Mouse (Mus musculus) MEL (cell line): Measurements from ENCODE around the gene Lix1l. TPM values are rescaled to one million over a fixed set of nuclear protein-coding genes. Genes with fewer than 3 reads are reported as not detected.

Experiments
- DNase-seq: peaks from one replicate; pipeline ENCODE4 v3.0.0; 2011; ENCODE audit warnings: low read depth, low spot score
- H3K27ac ChIP-seq: 2 replicates; pipeline ENCODE4 v1.5.1; 2012; ENCODE audit warnings: low read depth, mild to moderate bottlenecking, control low read depth, low read length, moderate library complexity; ENCODE audit not compliant: control insufficient read depth
- H3K27me3 ChIP-seq, 2 experiments: fragments of 150-350 bp in 1 of 2; sonication (generic) in 1 of 2; 2 replicates each; pipeline ENCODE4 v1.6.1; 2012; ENCODE audit warnings: low read length in 2 of 2, mild to moderate bottlenecking in 2 of 2, improper control_type of control experiment in 1 of 2, moderate library complexity in 1 of 2; ENCODE audit not compliant: insufficient read depth in 2 of 2, control insufficient read depth in 1 of 2
- H3K36me3 ChIP-seq, 2 experiments: 2 replicates each; pipeline ENCODE4 v1.6.1; 2012 to 2014; ENCODE audit warnings: low read length in 2 of 2, improper control_type of control experiment in 1 of 2, inconsistent platforms in 1 of 2, mild to moderate bottlenecking in 1 of 2; ENCODE audit not compliant: insufficient read depth in 2 of 2, control insufficient read depth in 1 of 2
- H3K4me1 ChIP-seq, 2 experiments: fragments of 150-350 bp in 1 of 2; sonication (generic) in 1 of 2; 2 replicates each; pipeline ENCODE4 v1.6.1; 2012; ENCODE audit warnings: low read length in 2 of 2, improper control_type of control experiment in 1 of 2, mild to moderate bottlenecking in 1 of 2; ENCODE audit not compliant: insufficient read depth in 2 of 2, control insufficient read depth in 1 of 2
- H3K4me3 ChIP-seq, 2 experiments: fragments of 150-350 bp in 1 of 2; sonication (generic) in 1 of 2; 2 replicates each; pipeline ENCODE4 v1.5.1; 2012; ENCODE audit warnings: low read depth in 2 of 2, low read length in 2 of 2, mild to moderate bottlenecking in 2 of 2, moderate library complexity in 2 of 2, control low read depth in 1 of 2, improper control_type of control experiment in 1 of 2; ENCODE audit not compliant: control insufficient read depth in 1 of 2, insufficient read depth in 1 of 2
- H3K79me2 ChIP-seq: 2 replicates; pipeline ENCODE4 v1.6.1; 2012; ENCODE audit warnings: mild to moderate bottlenecking, low read length, moderate library complexity; ENCODE audit not compliant: control insufficient read depth, poor library complexity, insufficient read depth
- H3K9ac ChIP-seq: 2 replicates; pipeline ENCODE4 v1.6.1; 2012; ENCODE audit warnings: low read depth, mild to moderate bottlenecking, control low read depth, low read length, moderate library complexity; ENCODE audit not compliant: control insufficient read depth, poor library complexity, severe bottlenecking
- H3K9me3 ChIP-seq: fragments of 150-350 bp; sonication (generic); replicated peaks from 2 replicates; pipeline ENCODE4 v1.6.1; 2012; ENCODE audit warnings: mild to moderate bottlenecking, low read length, improper control_type of control experiment, moderate library complexity; ENCODE audit not compliant: insufficient read depth
- CTCF ChIP-seq, 3 experiments: IDR thresholded peaks in 2 of 3; conservative IDR thresholded peaks in 1 of 3; 2 replicates each; pipeline ENCODE4 v1.5.1; 2011 to 2012; ENCODE audit warnings: low read length in 3 of 3, low read depth in 2 of 3, mild to moderate bottlenecking in 2 of 3, improper control_type of control experiment in 1 of 3, inconsistent platforms in 1 of 3, mixed read lengths in 1 of 3, moderate library complexity in 1 of 3; ENCODE audit not compliant: control insufficient read depth in 1 of 3, insufficient read depth in 1 of 3, poor library complexity in 1 of 3, severe bottlenecking in 1 of 3
- ELF1 ChIP-seq: IDR thresholded peaks from 2 replicates; pipeline ENCODE4 v1.6.1; 2014; ENCODE audit warnings: low read depth, mild to moderate bottlenecking, inconsistent platforms, low read length, improper control_type of control experiment, moderate library complexity
- ETS1 ChIP-seq: IDR thresholded peaks from 2 replicates; pipeline ENCODE4 v1.6.1; 2012; ENCODE audit warnings: low read depth, mild to moderate bottlenecking, inconsistent platforms, low read length, improper control_type of control experiment, moderate library complexity
- GATA1 ChIP-seq: IDR thresholded peaks from 2 replicates; pipeline ENCODE4 v1.6.1; 2011; ENCODE audit warnings: low read depth, low read length, improper control_type of control experiment
- MAFK ChIP-seq: IDR thresholded peaks from 2 replicates; pipeline ENCODE4 v1.6.1; 2011; ENCODE audit warnings: low read depth, mild to moderate bottlenecking, low read length, improper control_type of control experiment, borderline replicate concordance
- MEF2A ChIP-seq: IDR thresholded peaks from 2 replicates; pipeline ENCODE4 v1.6.1; 2014; ENCODE audit warnings: low read depth, mild to moderate bottlenecking, inconsistent platforms, low read length, improper control_type of control experiment; ENCODE audit not compliant: poor library complexity, insufficient replicate concordance, severe bottlenecking; ENCODE audit errors: extremely low read depth
- POLR2A ChIP-seq, 2 experiments: IDR thresholded peaks; 2 replicates each; pipeline ENCODE4 v1.6.1; 2011 to 2012; ENCODE audit warnings: low read length in 2 of 2, mild to moderate bottlenecking in 2 of 2, control low read depth in 1 of 2, improper control_type of control experiment in 1 of 2, low read depth in 1 of 2, moderate library complexity in 1 of 2; ENCODE audit not compliant: control insufficient read depth in 1 of 2, insufficient read depth in 1 of 2, poor library complexity in 1 of 2
- POLR2AphosphoS2 ChIP-seq: IDR thresholded peaks from 2 replicates; pipeline ENCODE4 v1.6.1; 2011; ENCODE audit warnings: low read length, improper control_type of control experiment
- TBP ChIP-seq: IDR thresholded peaks from 2 replicates; pipeline ENCODE4 v1.8.0; 2011; ENCODE audit warnings: low read depth, low read length, improper control_type of control experiment
- TCF12 ChIP-seq: IDR thresholded peaks from 2 replicates; pipeline ENCODE4 v1.6.1; 2014; ENCODE audit warnings: low read depth, mild to moderate bottlenecking, inconsistent platforms, low read length, improper control_type of control experiment, moderate library complexity
- USF2 ChIP-seq, 2 experiments: IDR thresholded peaks; 2 replicates each; pipeline ENCODE4 v1.6.1; 2011 to 2012; ENCODE audit warnings: improper control_type of control experiment in 2 of 2, low read length in 2 of 2, borderline replicate concordance in 1 of 2, inconsistent platforms in 1 of 2, low read depth in 1 of 2, mild to moderate bottlenecking in 1 of 2; ENCODE audit not compliant: insufficient read depth in 1 of 2
- ZC3H11A ChIP-seq: IDR thresholded peaks from 2 replicates; pipeline ENCODE4 v1.6.1; 2012; ENCODE audit warnings: low read depth, mild to moderate bottlenecking, inconsistent platforms, low read length, improper control_type of control experiment
- ZMIZ1 ChIP-seq: IDR thresholded peaks from 2 replicates; pipeline ENCODE4 v1.6.1; 2012; ENCODE audit warnings: low read depth, mild to moderate bottlenecking, inconsistent platforms, low read length, improper control_type of control experiment, moderate library complexity
- polyA plus RNA-seq, 2 experiments: library from polyadenylated mRNA; stranded (reverse) in 1 of 2; unstranded in 1 of 2; fragments of >175 nt in 1 of 2; fragments of >200 nt in 1 of 2; gene quantifications; 2 replicates each; pipeline versions ENCODE4 v1.2.1 to v1.2.4; 2012; ENCODE audit warnings: low replicate concordance in 2 of 2, low read depth in 1 of 2; ENCODE audit not compliant: insufficient read length in 2 of 2, insufficient read depth in 1 of 2, missing spikeins in 1 of 2
- total RNA-seq: library from RNA; depleted of rRNA; stranded (reverse); fragments of 300-350 nt; gene quantifications from 2 replicates; pipeline ENCODE4 v1.2.3, GENCODE M21; 2012

Lix1l gene
- total and polyA plus RNA-seq, 3 experiments: 5.4 to 17.0 TPM; not detected in 1

- Histone ChIP-seq H3K79me2 (peaks cover 3% of the 10 kb centered on the region; the same call in 1 of the 2 replicates), H3K27me3 (no peaks in the 10 kb centered on the region), H3K9ac (peak overlapping the region; percentile 37), H3K9me3 (no peaks in the 10 kb centered on the region), H3K36me3 (peaks cover 0 to 12% of the 10 kb centered on the region in 2 experiments; a peak in 2 of 4 replicates), H3K4me1 (peaks cover 13 to 16% of the 10 kb centered on the region in 2 experiments), H3K27ac (no peak overlapping the region), H3K4me3 (peak overlapping the region; percentile 38 to 45)
- DNase-seq: peak; percentile 58
- no peak for TF ChIP-seq MEF2A
- peak in 1 of 2 experiments; percentile 34; a peak in 1 of 4 replicates for TF ChIP-seq POLR2A (IDR thresholded peaks at IDR 0.05; ENCODE audit: control insufficient read depth in 1 of 2, insufficient read depth in 1 of 2, low read depth in 1 of 2, low read length in 2 of 2, poor library complexity in 1 of 2)
Observed at GRCm38 (mm10) chr3:96597435-96597891, 3.5 kb upstream of the Lix1l start.

- Histone ChIP-seq H3K4me1 (peaks cover 8 to 12% of the 10 kb centered on the region in 2 experiments), H3K9me3 (no peaks in the 10 kb centered on the region), H3K36me3 (peaks cover 0 to 7% of the 10 kb centered on the region in 2 experiments; a peak in 2 of 4 replicates), H3K9ac (peak overlapping the region; percentile 37), H3K79me2 (peaks cover 3% of the 10 kb centered on the region; the same call in 1 of the 2 replicates), H3K27ac (no peak overlapping the region), H3K4me3 (peak overlapping the region; percentile 38 to 45; a peak in 3 of 4 replicates), H3K27me3 (no peaks in the 10 kb centered on the region)
- DNase-seq: peak; percentile 28
- TF ChIP-seq TBP: no peak
- no peak for TF ChIP-seq ELF1
- TF ChIP-seq ZMIZ1: no peak
- TF ChIP-seq ZC3H11A: no peak
- TF ChIP-seq GATA1: no peak
- TF ChIP-seq ETS1: no peak
- TF ChIP-seq TCF12: no peak
- TF ChIP-seq MAFK: no peak
- no peak for TF ChIP-seq USF2 (IDR thresholded peaks at IDR 0.05; ENCODE audit: borderline replicate concordance in 1 of 2, insufficient read depth in 1 of 2, low read depth in 1 of 2, low read length in 2 of 2)
- TF ChIP-seq POLR2AphosphoS2: no peak
- TF ChIP-seq CTCF (IDR thresholded peaks at IDR 0.05 in 2 of 3, conservative IDR thresholded peaks at IDR 0.05 in 1 of 3; ENCODE audit: control insufficient read depth in 1 of 3, insufficient read depth in 1 of 3, low read depth in 2 of 3, low read length in 3 of 3, poor library complexity in 1 of 3, severe bottlenecking in 1 of 3): no peak
Observed at GRCm38 (mm10) chr3:96598156-96599068, 2.5 kb upstream of the Lix1l start.
